Mouse (Mus musculus) MEL (cell line): ENCODE data around the gene Fer1l5. TPM values are rescaled to one million over a fixed set of nuclear protein-coding genes. Genes with fewer than 3 reads are reported as not detected.

Experiments
- DNase-seq: peaks from one replicate; pipeline ENCODE4 v3.0.0; 2011; ENCODE audit warnings: low read depth, low spot score
- H3K27ac ChIP-seq: 2 replicates; pipeline ENCODE4 v1.5.1; 2012; ENCODE audit warnings: low read depth, mild to moderate bottlenecking, control low read depth, low read length, moderate library complexity; ENCODE audit not compliant: control insufficient read depth
- H3K27me3 ChIP-seq, 2 experiments: fragments of 150-350 bp in 1 of 2; sonication (generic) in 1 of 2; 2 replicates each; pipeline ENCODE4 v1.6.1; 2012; ENCODE audit warnings: low read length in 2 of 2, mild to moderate bottlenecking in 2 of 2, improper control_type of control experiment in 1 of 2, moderate library complexity in 1 of 2; ENCODE audit not compliant: insufficient read depth in 2 of 2, control insufficient read depth in 1 of 2
- H3K36me3 ChIP-seq, 2 experiments: 2 replicates each; pipeline ENCODE4 v1.6.1; 2012 to 2014; ENCODE audit warnings: low read length in 2 of 2, improper control_type of control experiment in 1 of 2, inconsistent platforms in 1 of 2, mild to moderate bottlenecking in 1 of 2; ENCODE audit not compliant: insufficient read depth in 2 of 2, control insufficient read depth in 1 of 2
- H3K4me1 ChIP-seq, 2 experiments: fragments of 150-350 bp in 1 of 2; sonication (generic) in 1 of 2; 2 replicates each; pipeline ENCODE4 v1.6.1; 2012; ENCODE audit warnings: low read length in 2 of 2, improper control_type of control experiment in 1 of 2, mild to moderate bottlenecking in 1 of 2; ENCODE audit not compliant: insufficient read depth in 2 of 2, control insufficient read depth in 1 of 2
- H3K4me3 ChIP-seq, 2 experiments: fragments of 150-350 bp in 1 of 2; sonication (generic) in 1 of 2; 2 replicates each; pipeline ENCODE4 v1.5.1; 2012; ENCODE audit warnings: low read depth in 2 of 2, low read length in 2 of 2, mild to moderate bottlenecking in 2 of 2, moderate library complexity in 2 of 2, control low read depth in 1 of 2, improper control_type of control experiment in 1 of 2; ENCODE audit not compliant: control insufficient read depth in 1 of 2, insufficient read depth in 1 of 2
- H3K79me2 ChIP-seq: 2 replicates; pipeline ENCODE4 v1.6.1; 2012; ENCODE audit warnings: mild to moderate bottlenecking, low read length, moderate library complexity; ENCODE audit not compliant: control insufficient read depth, poor library complexity, insufficient read depth
- H3K9ac ChIP-seq: 2 replicates; pipeline ENCODE4 v1.6.1; 2012; ENCODE audit warnings: low read depth, mild to moderate bottlenecking, control low read depth, low read length, moderate library complexity; ENCODE audit not compliant: control insufficient read depth, poor library complexity, severe bottlenecking
- H3K9me3 ChIP-seq: fragments of 150-350 bp; sonication (generic); replicated peaks from 2 replicates; pipeline ENCODE4 v1.6.1; 2012; ENCODE audit warnings: mild to moderate bottlenecking, low read length, improper control_type of control experiment, moderate library complexity; ENCODE audit not compliant: insufficient read depth
- CTCF ChIP-seq, 3 experiments: IDR thresholded peaks in 2 of 3; conservative IDR thresholded peaks in 1 of 3; 2 replicates each; pipeline ENCODE4 v1.5.1; 2011 to 2012; ENCODE audit warnings: low read length in 3 of 3, low read depth in 2 of 3, mild to moderate bottlenecking in 2 of 3, improper control_type of control experiment in 1 of 3, inconsistent platforms in 1 of 3, mixed read lengths in 1 of 3, moderate library complexity in 1 of 3; ENCODE audit not compliant: control insufficient read depth in 1 of 3, insufficient read depth in 1 of 3, poor library complexity in 1 of 3, severe bottlenecking in 1 of 3
- E2F4 ChIP-seq: IDR thresholded peaks from 2 replicates; pipeline ENCODE4 v1.6.1; 2011; ENCODE audit warnings: low read depth, low read length, improper control_type of control experiment, borderline replicate concordance
- EP300 ChIP-seq, 2 experiments: IDR thresholded peaks; 2 replicates each; pipeline ENCODE4 v1.6.1; 2011; ENCODE audit warnings: improper control_type of control experiment in 2 of 2, low read length in 2 of 2, low read depth in 1 of 2, mild to moderate bottlenecking in 1 of 2
- ETS1 ChIP-seq: IDR thresholded peaks from 2 replicates; pipeline ENCODE4 v1.6.1; 2012; ENCODE audit warnings: low read depth, mild to moderate bottlenecking, inconsistent platforms, low read length, improper control_type of control experiment, moderate library complexity
- GATA1 ChIP-seq: IDR thresholded peaks from 2 replicates; pipeline ENCODE4 v1.6.1; 2011; ENCODE audit warnings: low read depth, low read length, improper control_type of control experiment
- HCFC1 ChIP-seq: IDR thresholded peaks from 2 replicates; pipeline ENCODE4 v1.6.1; 2012; ENCODE audit warnings: low read depth, mild to moderate bottlenecking, inconsistent platforms, low read length, improper control_type of control experiment, moderate library complexity
- MAZ ChIP-seq: IDR thresholded peaks from 2 replicates; pipeline ENCODE4 v1.6.1; 2012; ENCODE audit warnings: low read depth, mild to moderate bottlenecking, inconsistent platforms, low read length, improper control_type of control experiment
- MEF2A ChIP-seq: IDR thresholded peaks from 2 replicates; pipeline ENCODE4 v1.6.1; 2014; ENCODE audit warnings: low read depth, mild to moderate bottlenecking, inconsistent platforms, low read length, improper control_type of control experiment; ENCODE audit not compliant: poor library complexity, insufficient replicate concordance, severe bottlenecking; ENCODE audit errors: extremely low read depth
- MXI1 ChIP-seq: IDR thresholded peaks from 2 replicates; pipeline ENCODE4 v1.6.1; 2011; ENCODE audit warnings: mild to moderate bottlenecking, low read depth, low read length, improper control_type of control experiment
- POLR2AphosphoS5 ChIP-seq: IDR thresholded peaks from 2 replicates; pipeline ENCODE4 v1.6.1; 2012; ENCODE audit warnings: low read depth, borderline replicate concordance, mild to moderate bottlenecking, inconsistent platforms, low read length, moderate library complexity, mixed read lengths
- RAD21 ChIP-seq: IDR thresholded peaks from 2 replicates; pipeline ENCODE4 v1.6.1; 2011; ENCODE audit warnings: mild to moderate bottlenecking, low read depth, low read length, improper control_type of control experiment
- RCOR1 ChIP-seq: IDR thresholded peaks from 2 replicates; pipeline ENCODE4 v1.6.1; 2012; ENCODE audit warnings: low read depth, mild to moderate bottlenecking, inconsistent platforms, low read length, improper control_type of control experiment
- SMC3 ChIP-seq: IDR thresholded peaks from 2 replicates; pipeline ENCODE4 v1.6.1; 2011; ENCODE audit warnings: low read depth, low read length, improper control_type of control experiment
- TAL1 ChIP-seq: IDR thresholded peaks from 2 replicates; pipeline ENCODE4 v1.6.1; 2012; ENCODE audit warnings: mild to moderate bottlenecking, inconsistent platforms, low read length, moderate library complexity, mixed read lengths
- TBP ChIP-seq: IDR thresholded peaks from 2 replicates; pipeline ENCODE4 v1.8.0; 2011; ENCODE audit warnings: low read depth, low read length, improper control_type of control experiment
- TCF12 ChIP-seq: IDR thresholded peaks from 2 replicates; pipeline ENCODE4 v1.6.1; 2014; ENCODE audit warnings: low read depth, mild to moderate bottlenecking, inconsistent platforms, low read length, improper control_type of control experiment, moderate library complexity
- UBTF ChIP-seq: IDR thresholded peaks from 2 replicates; pipeline ENCODE4 v1.6.1; 2012; ENCODE audit warnings: low read depth, mild to moderate bottlenecking, inconsistent platforms, low read length, improper control_type of control experiment, moderate library complexity, borderline replicate concordance; ENCODE audit not compliant: insufficient read depth
- ZC3H11A ChIP-seq: IDR thresholded peaks from 2 replicates; pipeline ENCODE4 v1.6.1; 2012; ENCODE audit warnings: low read depth, mild to moderate bottlenecking, inconsistent platforms, low read length, improper control_type of control experiment
- ZMIZ1 ChIP-seq: IDR thresholded peaks from 2 replicates; pipeline ENCODE4 v1.6.1; 2012; ENCODE audit warnings: low read depth, mild to moderate bottlenecking, inconsistent platforms, low read length, improper control_type of control experiment, moderate library complexity
- ZNF384 ChIP-seq: IDR thresholded peaks from 2 replicates; pipeline ENCODE4 v1.6.1; 2012; ENCODE audit warnings: low read depth, mild to moderate bottlenecking, inconsistent platforms, low read length, improper control_type of control experiment
- polyA plus RNA-seq, 2 experiments: library from polyadenylated mRNA; stranded (reverse) in 1 of 2; unstranded in 1 of 2; fragments of >175 nt in 1 of 2; fragments of >200 nt in 1 of 2; gene quantifications; 2 replicates each; pipeline versions ENCODE4 v1.2.1 to v1.2.4; 2012; ENCODE audit warnings: low replicate concordance in 2 of 2, low read depth in 1 of 2; ENCODE audit not compliant: insufficient read length in 2 of 2, insufficient read depth in 1 of 2, missing spikeins in 1 of 2
- total RNA-seq: library from RNA; depleted of rRNA; stranded (reverse); fragments of 300-350 nt; gene quantifications from 2 replicates; pipeline ENCODE4 v1.2.3, GENCODE M21; 2012

The Fer1l5 gene
- total and polyA plus RNA-seq, 3 experiments = 2.3 TPM; not detected in 2

GRCm38 (mm10) chr1:36454055-36454815 lies 82.1 kb downstream of the Fer1l5 start:
- Histone ChIP-seq H3K79me2 (no peaks in the 10 kb centered on the region), H3K9ac (no peak overlapping the region), H3K4me1 (peaks cover 7 to 19% of the 10 kb centered on the region in 2 experiments), H3K9me3 (no peaks in the 10 kb centered on the region), H3K4me3 (no peak overlapping the region), H3K27ac (no peak overlapping the region), H3K36me3 (peaks cover 0 to 16% of the 10 kb centered on the region in 2 experiments; a peak in 2 of 4 replicates), H3K27me3 (no peaks in the 10 kb centered on the region)
- TF ChIP-seq TBP = no peak
- no peak for TF ChIP-seq MEF2A
- TF ChIP-seq ZC3H11A = 0 out of 2 replicates have a peak, but pooled peaks have one; percentile 8
- peak; percentile 68 for TF ChIP-seq ZNF384
- no peak for TF ChIP-seq ZMIZ1
- no peak for TF ChIP-seq UBTF
- peak; percentile 42 to 46; a peak in 3 of 4 replicates for TF ChIP-seq EP300 (IDR thresholded peaks at IDR 0.05; ENCODE audit: low read depth in 1 of 2, low read length in 2 of 2)
- no peak; the same call in 1 of the 2 replicates for TF ChIP-seq GATA1
- TF ChIP-seq MXI1 = no peak
- peak; percentile 50 for TF ChIP-seq TAL1
- no peak for TF ChIP-seq ETS1
- peak; percentile 45 for TF ChIP-seq RAD21
- TF ChIP-seq MAZ = no peak
- TF ChIP-seq TCF12 = peak; percentile 50; the same call in 1 of the 2 replicates
- peak; percentile 27; the same call in 1 of the 2 replicates for TF ChIP-seq RCOR1
- TF ChIP-seq SMC3 = peak; percentile 43
- no peak for TF ChIP-seq HCFC1
- TF ChIP-seq CTCF (IDR thresholded peaks at IDR 0.05 in 2 of 3, conservative IDR thresholded peaks at IDR 0.05 in 1 of 3; ENCODE audit: control insufficient read depth in 1 of 3, insufficient read depth in 1 of 3, low read depth in 2 of 3, low read length in 3 of 3, poor library complexity in 1 of 3, severe bottlenecking in 1 of 3) = peak; percentile 54 to 66 (median 60)
- TF ChIP-seq E2F4 = no peak
- TF ChIP-seq POLR2AphosphoS5 = no peak
- peak; percentile 52 for DNase-seq
